8 mouse cellular contexts compared by ENCODE assay signal in the genomic region with DNA sequence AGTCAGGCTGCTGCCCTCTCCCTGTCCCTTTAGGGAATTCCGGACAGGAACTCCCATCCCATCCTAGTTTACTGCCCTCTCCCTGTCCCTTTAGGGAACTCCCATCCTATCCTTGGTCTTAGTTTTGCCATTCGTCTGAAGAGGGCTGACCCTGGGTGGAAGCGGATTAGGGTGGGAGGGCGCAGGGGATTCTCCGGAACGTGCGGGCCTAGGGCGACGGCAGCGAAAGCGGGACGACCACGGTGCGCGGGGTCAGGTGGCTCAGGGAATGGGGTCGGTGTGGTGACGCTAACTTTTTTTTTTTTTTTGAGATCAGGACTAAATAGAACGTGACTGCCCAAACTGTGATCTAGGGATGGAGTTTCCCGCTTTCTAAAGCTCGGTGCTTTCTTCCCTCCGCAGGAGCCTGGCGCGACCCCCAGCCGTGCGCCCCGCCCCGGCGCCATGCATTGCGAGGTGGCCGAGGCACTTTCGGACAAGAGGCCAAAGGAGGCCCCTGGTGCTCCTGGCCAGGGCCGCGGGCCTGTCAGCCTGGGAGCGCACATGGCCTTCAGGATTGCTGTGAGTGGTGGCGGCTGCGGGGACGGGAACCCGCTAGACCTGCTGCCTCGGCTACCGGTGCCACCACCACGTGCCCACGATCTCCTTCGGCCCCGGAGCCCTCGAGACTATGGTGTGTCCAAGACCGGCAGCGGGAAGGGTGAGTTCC. TPM values are rescaled to one million over a fixed set of nuclear protein-coding genes. Genes with fewer than 3 reads are reported as not detected.
DNase-seq lines count a peak whose midpoint lies in the region; ATAC-seq and TF ChIP-seq lines count a peak whose summit lies in the region.

No protein-coding gene starts in this region.

- WGBS in intestine, embryonic 15.5 days = 3% methylated on average over 47 of the region's 47 CpGs
- 1% methylated on average over 46 of the region's 47 CpGs for WGBS in midbrain, embryonic 14.5 days

- peaks cover 75% of the 10 kb centered on the region for H3K27me3 ChIP-seq in erythroblast, embryonic 14.5 days (ENCODE audit: control insufficient read depth)
- H3K27me3 ChIP-seq in intestine, embryonic 15.5 days (replicated peaks) = peaks cover 57% of the 10 kb centered on the region
- H3K27me3 ChIP-seq in midbrain, embryonic 14.5 days (ENCODE audit: control insufficient read depth, insufficient read depth, low read length) = peaks cover 69% of the 10 kb centered on the region

- DNase-seq in midbrain, embryonic 14.5 days = no peak
- DNase-seq in ovary, postnatal 36 days (ENCODE audit: low spot score) = no peak
- DNase-seq in right cerebral cortex, postnatal 4 days = no peak
- DNase-seq in left cerebral cortex, adult 9 months (ENCODE audit: low spot score in 2 of 2) = no peak

- no peak overlapping the region for H3K27ac ChIP-seq in bone marrow macrophage, adult 2 months (ENCODE audit: insufficient read depth, low read depth, low read length)
- no peak overlapping the region for H3K27ac ChIP-seq in intestine, embryonic 15.5 days
- no peak overlapping the region for H3K27ac ChIP-seq in midbrain, embryonic 14.5 days (replicated peaks; ENCODE audit: low read depth, low read length)

- no peak for ATAC-seq in erythroblast, adult 5-6 weeks (replicated peaks; ENCODE audit: low FRiP score, poor library complexity, severe bottlenecking)
- ATAC-seq in intestine, embryonic 15.5 days = 0 out of 2 replicates have a peak, but pooled peaks have one; percentile 7
- no peak for ATAC-seq in midbrain, embryonic 14.5 days (ENCODE audit: low FRiP score, low TSS enrichment)

- no peaks in the 10 kb centered on the region for H3K36me3 ChIP-seq in erythroblast, embryonic 14.5 days (ENCODE audit: control insufficient read depth)
- H3K36me3 ChIP-seq in intestine, embryonic 15.5 days = no peaks in the 10 kb centered on the region
- no peaks in the 10 kb centered on the region for H3K36me3 ChIP-seq in midbrain, embryonic 14.5 days (ENCODE audit: control insufficient read depth, insufficient read depth, low read length)

- no peak for TF ChIP-seq POLR2A in bone marrow macrophage, adult 2 months (IDR thresholded peaks at IDR 0.05; ENCODE audit: borderline replicate concordance, low read depth, low read length)

- H3K9me3 ChIP-seq in erythroblast, embryonic 14.5 days (ENCODE audit: control insufficient read depth, low read length) = peaks cover 10% of the 10 kb centered on the region; the same call in 1 of the 2 replicates
- H3K9me3 ChIP-seq in intestine, embryonic 15.5 days = no peaks in the 10 kb centered on the region
- H3K9me3 ChIP-seq in midbrain, embryonic 14.5 days (ENCODE audit: control insufficient read depth, low read length) = no peaks in the 10 kb centered on the region

- H3K4me2 ChIP-seq in intestine, embryonic 15.5 days (replicated peaks) = peak overlapping the region; percentile 99
- H3K4me2 ChIP-seq in midbrain, embryonic 14.5 days (ENCODE audit: low read length) = peak overlapping the region; percentile 94

- peak overlapping the region; percentile 42 for H3K4me3 ChIP-seq in erythroblast, embryonic 14.5 days (replicated peaks)
- H3K4me3 ChIP-seq in bone marrow macrophage, adult 2 months (ENCODE audit: insufficient read depth, low read length) = peak overlapping the region; percentile 55
- peak overlapping the region; percentile 63 for H3K4me3 ChIP-seq in intestine, embryonic 15.5 days (replicated peaks)
- peak overlapping the region; percentile 61 for H3K4me3 ChIP-seq in midbrain, embryonic 14.5 days (replicated peaks; ENCODE audit: low read depth, low read length)

- peaks cover 16% of the 10 kb centered on the region for H3K4me1 ChIP-seq in erythroblast, embryonic 14.5 days (ENCODE audit: control insufficient read depth)
- no peaks in the 10 kb centered on the region for H3K4me1 ChIP-seq in bone marrow macrophage, adult 2 months (ENCODE audit: control insufficient read depth, insufficient read depth, low read length)
- H3K4me1 ChIP-seq in intestine, embryonic 15.5 days (replicated peaks) = peaks cover 17% of the 10 kb centered on the region
- H3K4me1 ChIP-seq in midbrain, embryonic 14.5 days (ENCODE audit: control insufficient read depth, insufficient read depth, low read length) = peaks cover 10% of the 10 kb centered on the region

- TF ChIP-seq CTCF in bone marrow macrophage, adult 2 months (IDR thresholded peaks at IDR 0.05; ENCODE audit: low read depth, low read length) = no peak

- H3K9ac ChIP-seq in intestine, embryonic 15.5 days = 0 out of 2 replicates have a peak overlapping the region, but pooled peaks have one; percentile 40
- H3K9ac ChIP-seq in midbrain, embryonic 14.5 days (replicated peaks; ENCODE audit: low read length) = peak overlapping the region; percentile 64

RNA-seq across cellular contexts. Expression of gene Glis1, which starts 1.0 kb away (rescaled TPM):
- polyA plus RNA-seq in erythroblast, embryonic 14.5 days (2012) = 0.21 and 0.24 TPM in 2 replicates
- total RNA-seq in erythroblast, adult 5-6 weeks (2015; ENCODE audit: low replicate concordance) = not detected in 2 replicates
- total RNA-seq in erythroblast, adult 5-6 weeks (2017; ENCODE audit: low replicate concordance) = not detected in 2 replicates
- not detected in 2 replicates for polyA plus RNA-seq in bone marrow macrophage, adult 2 months (2012; ENCODE audit: insufficient read depth, insufficient read length, missing spikeins)
- polyA plus RNA-seq in intestine, embryonic 15.5 days (2015; fragmentation: Nextera tagmentation; extraction: Ambion mirVana) = 0.78 and 0.85 TPM in 2 replicates
- 1.6 TPM in 2 replicates for polyA plus RNA-seq in midbrain, embryonic 14.5 days (2014; fragmentation: Nextera tagmentation; extraction: Ambion mirVana)
